Mouse (Mus musculus) adrenal gland, adult 10 weeks (tissue): Measurements from ENCODE around the gene Clca3a1. TPM values are rescaled to one million over a fixed set of nuclear protein-coding genes. Genes with fewer than 3 reads are reported as not detected.

Experiments used
- polyA plus RNA-seq: library from polyadenylated mRNA; stranded (reverse); fragments of 350-450 nt; fragmentation: Illumina TruSeq; extraction: RNeasy Lipid Tissue Mini Kit (QIAGEN cat#74804); gene quantifications from one replicate; pipeline ENCODE4 v1.2.3, GENCODE M21; 2014; ENCODE audit warnings: low read depth, low replicate concordance

Clca3a1 gene
- polyA plus RNA-seq: 5.9 TPM

GRCm38 (mm10) chr3:144760592-144761309 is at the start of gene Clca3a1:
Gene Clca3a1 (minus strand): TSS chr3:144760977.

DNA sequence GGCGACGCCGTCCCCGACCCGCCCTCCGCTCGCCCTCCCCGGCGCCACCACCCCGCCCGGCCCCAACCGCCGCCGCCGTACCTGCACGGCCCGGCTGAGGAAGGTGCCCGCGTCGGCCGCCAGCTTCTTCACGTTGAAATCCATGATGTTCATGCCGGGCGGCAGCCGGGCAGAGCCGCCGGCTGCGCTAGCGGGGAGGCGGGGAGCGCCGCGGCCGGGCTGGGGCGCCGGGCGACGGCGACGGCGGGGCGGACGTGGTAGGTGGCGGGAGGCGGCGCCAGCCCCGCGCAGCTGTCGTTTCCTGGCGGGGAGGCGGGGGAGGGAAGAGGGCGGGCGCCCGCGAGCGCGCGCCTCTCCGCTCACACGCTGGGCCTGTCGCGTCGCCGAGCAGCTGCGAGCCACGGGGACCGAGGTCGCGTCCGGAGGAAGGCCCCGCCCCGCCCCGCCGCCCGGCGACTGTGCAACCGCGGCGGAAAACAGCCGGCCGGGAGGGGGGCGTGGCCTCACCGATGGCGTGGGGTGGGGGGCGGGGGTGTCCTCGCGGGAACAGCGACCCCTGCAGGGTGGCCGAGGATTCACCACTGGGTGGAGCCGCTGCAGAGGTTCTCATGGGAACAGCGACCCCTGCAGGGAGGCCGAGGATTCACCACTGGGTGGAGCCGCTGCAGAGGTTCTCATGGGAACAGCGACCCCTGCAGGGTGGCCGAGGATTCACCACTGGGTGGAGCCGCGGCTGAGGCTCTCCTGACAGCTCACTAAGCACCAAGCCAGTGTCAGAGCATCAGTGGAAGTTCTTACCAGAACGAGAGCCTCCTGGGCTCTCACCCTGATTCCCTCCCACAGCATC is 40.7 kb downstream of the Clca3a1 start, which contains the start of gene Sh3glb1:
TSS of gene Sh3glb1 (minus strand) at position 435 of the 847 bp plus-strand sequence.

Other genes starting within 250 kb of the Clca3a1 start
- 39.0 TPM for gene Hs2st1, start 190.8 kb downstream of the Clca3a1 start, polyA plus RNA-seq
- gene Selenof, start 190.7 kb downstream of the Clca3a1 start, polyA plus RNA-seq: 1,647 TPM
- 280 TPM for gene Sh3glb1, start 40.6 kb downstream of the Clca3a1 start, polyA plus RNA-seq
- gene Clca3a2, start 58.5 kb upstream of the Clca3a1 start, polyA plus RNA-seq: not detected
- gene Clca3b, start 88.4 kb upstream of the Clca3a1 start, polyA plus RNA-seq: not detected
- gene Clca4b, start 171.6 kb upstream of the Clca3a1 start, polyA plus RNA-seq: not detected
- not detected for gene Clca4a, start 214.1 kb upstream of the Clca3a1 start, polyA plus RNA-seq